Mouse (Mus musculus) olfactory bulb, adult 2 months (tissue): ENCODE results near the gene Mis18bp1.

ENCODE experiments used
- CTCF ChIP-seq: fragments of 200-500 bp; IDR thresholded peaks from 2 replicates; pipeline ENCODE4 v1.5.1; 2012; ENCODE audit warnings: low read depth, mild to moderate bottlenecking, low read length, moderate library complexity; ENCODE audit not compliant: insufficient read depth
- POLR2A ChIP-seq: fragments of 200-500 bp; IDR thresholded peaks from 2 replicates; pipeline ENCODE4 v1.6.1; 2012; ENCODE audit warnings: mild to moderate bottlenecking, low read depth, low read length, moderate library complexity; ENCODE audit not compliant: insufficient read depth

DNA sequence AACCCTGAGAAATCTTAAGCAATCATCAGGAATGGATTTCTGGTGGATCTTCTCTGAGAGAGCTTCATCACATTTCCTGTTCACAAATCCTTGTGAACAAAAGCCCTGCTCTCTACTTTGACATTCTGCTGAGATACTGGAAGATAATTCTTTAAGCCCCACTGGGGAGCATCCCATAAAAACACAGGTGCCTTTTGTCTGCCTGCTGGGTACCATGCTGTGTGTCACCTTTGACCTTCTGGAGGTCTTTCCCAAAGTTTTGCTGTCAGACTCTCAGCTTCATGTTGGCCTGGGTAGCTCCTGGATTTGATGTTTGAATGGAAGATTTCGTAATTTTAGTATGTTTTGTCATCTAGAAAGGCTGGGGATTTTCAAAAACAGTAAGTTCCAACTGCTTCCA is 63.7 kb downstream of the Mis18bp1 start:
- TF ChIP-seq POLR2A (no peak), CTCF (no peak)
